16 mouse cellular contexts compared by ENCODE assay signal in genomic region chr8:116881396-116881795, GRCm38 (mm10).
"Had no signal": no experiment of that assay in that cellular context is flagged by ENCODE, and none has a peak within 500 bp of the region (broad histone marks: within the 10 kb centered on the region; RNA-seq: fewer than 3 reads in every experiment).

No protein-coding gene starts in this region.

- H3K9me3 ChIP-seq: neural tube, embryonic 15.5 days; stomach, embryonic 15.5 days had no signal

- H3K4me2 ChIP-seq: neural tube, embryonic 12.5 days; neural tube, embryonic 13.5 days; neural tube, embryonic 15.5 days; stomach, embryonic 15.5 days had no signal

- DNase-seq: retina, postnatal 1 day; right cerebral cortex, adult 18-20 months; right cerebral cortex, postnatal 14 days; right cerebral cortex, postnatal 25 days; right cerebral cortex, postnatal 4 days; spleen, adult 18-20 months; thymus, adult 18-20 months; thymus, postnatal 14 days; thymus, postnatal 25 days; thymus, postnatal 36 days; thymus, postnatal 4 days had no signal

- H3K27ac ChIP-seq: neural tube, embryonic 12.5 days; neural tube, embryonic 13.5 days; neural tube, embryonic 15.5 days; stomach, embryonic 15.5 days; stomach, postnatal 0 days had no signal

- H3K27me3 ChIP-seq: neural tube, embryonic 12.5 days; neural tube, embryonic 13.5 days; neural tube, embryonic 15.5 days; stomach, embryonic 15.5 days had no signal

- H3K36me3 ChIP-seq: neural tube, embryonic 15.5 days; stomach, embryonic 15.5 days had no signal

- H3K9ac ChIP-seq: neural tube, embryonic 12.5 days; neural tube, embryonic 13.5 days; neural tube, embryonic 15.5 days; stomach, embryonic 15.5 days had no signal

- H3K4me3 ChIP-seq: neural tube, embryonic 12.5 days; neural tube, embryonic 13.5 days; neural tube, embryonic 15.5 days; stomach, embryonic 15.5 days had no signal

- H3K4me1 ChIP-seq: neural tube, embryonic 12.5 days; neural tube, embryonic 13.5 days; neural tube, embryonic 15.5 days; stomach, embryonic 15.5 days had no signal
